In genomic region chr10:77550874-77551273, GRCm38 (mm10) we compare ENCODE assay signal across 14 mouse cellular contexts. TPM values are rescaled to one million over a fixed set of nuclear protein-coding genes. Genes with fewer than 3 reads are reported as not detected.
DNase-seq lines count a peak whose midpoint lies in the region; ATAC-seq and TF ChIP-seq lines count a peak whose summit lies in the region.
"Had no signal": no experiment of that assay in that cellular context is flagged by ENCODE, and none has a peak within 500 bp of the region (broad histone marks: within the 10 kb centered on the region; RNA-seq: fewer than 3 reads in every experiment).

No protein-coding gene starts in this region.

- WGBS in lung, postnatal 0 days = 65% methylated on average over 11 of the region's 11 CpGs
- 78% methylated on average over 11 of the region's 11 CpGs for whole genome bisulfite sequencing in neural tube, embryonic 15.5 days

- intact Hi-C loops in left cerebral cortex, postnatal 4 days (cut with DNase I) = no loop called here
- intact Hi-C loops in left cerebral cortex, adult 2 months (cut with DNase I) = no loop called here

- no peaks in the 10 kb centered on the region for H3K27me3 ChIP-seq in lung, postnatal 0 days (replicated peaks; ENCODE audit: insufficient read depth, low read length)
- no peaks in the 10 kb centered on the region for H3K27me3 ChIP-seq in neural tube, embryonic 15.5 days (replicated peaks)
- H3K27me3 ChIP-seq: forebrain, embryonic 15.5 days; stomach, embryonic 15.5 days had no signal

- H3K36me3 ChIP-seq in lung, postnatal 0 days (ENCODE audit: insufficient read depth, low read length) = no peaks in the 10 kb centered on the region
- no peaks in the 10 kb centered on the region for H3K36me3 ChIP-seq in neural tube, embryonic 15.5 days
- H3K36me3 ChIP-seq: forebrain, embryonic 15.5 days; limb, embryonic 10.5 days; stomach, embryonic 15.5 days had no signal

- no peak overlapping the region for H3K9ac ChIP-seq in lung, postnatal 0 days (replicated peaks; ENCODE audit: low read depth)
- H3K9ac ChIP-seq in neural tube, embryonic 15.5 days (replicated peaks) = no peak overlapping the region
- H3K9ac ChIP-seq: forebrain, embryonic 15.5 days; stomach, embryonic 15.5 days had no signal

- no peak overlapping the region for H3K4me3 ChIP-seq in left cerebral cortex, adult 2 months
- no peak overlapping the region for H3K4me3 ChIP-seq in lung, postnatal 0 days (ENCODE audit: low read depth, low read length)
- H3K4me3 ChIP-seq in neural tube, embryonic 15.5 days (replicated peaks) = no peak overlapping the region
- H3K4me3 ChIP-seq: forebrain, embryonic 15.5 days; limb, embryonic 10.5 days; stomach, embryonic 15.5 days had no signal

- H3K9me3 ChIP-seq in lung, postnatal 0 days (ENCODE audit: low read length) = no peaks in the 10 kb centered on the region
- H3K9me3 ChIP-seq in neural tube, embryonic 15.5 days (replicated peaks) = no peaks in the 10 kb centered on the region
- H3K9me3 ChIP-seq: forebrain, embryonic 15.5 days; G1E; limb, embryonic 10.5 days; stomach, embryonic 15.5 days had no signal

- no peaks in the 10 kb centered on the region for H3K4me1 ChIP-seq in lung, postnatal 0 days (ENCODE audit: insufficient read depth, low read depth, low read length)
- no peaks in the 10 kb centered on the region for H3K4me1 ChIP-seq in neural tube, embryonic 15.5 days
- H3K4me1 ChIP-seq: forebrain, embryonic 15.5 days; limb, embryonic 10.5 days; stomach, embryonic 15.5 days had no signal

- H3K4me2 ChIP-seq in lung, postnatal 0 days (replicated peaks; ENCODE audit: low read depth, low read length) = no peak overlapping the region
- H3K4me2 ChIP-seq in neural tube, embryonic 15.5 days = no peak overlapping the region
- H3K4me2 ChIP-seq: forebrain, embryonic 15.5 days; stomach, embryonic 15.5 days had no signal

- ATAC-seq in lung, postnatal 0 days = peak; percentile 65
- no peak for ATAC-seq in neural tube, embryonic 15.5 days (ENCODE audit: low FRiP score)
- ATAC-seq: forebrain, embryonic 15.5 days had no signal

- TF ChIP-seq EP300 in lung, postnatal 0 days (IDR thresholded peaks at IDR 0.05) = no peak

- H3K27ac ChIP-seq in left cerebral cortex, adult 2 months = no peak overlapping the region
- no peak overlapping the region for H3K27ac ChIP-seq in lung, postnatal 0 days (ENCODE audit: low read length)
- H3K27ac ChIP-seq in neural tube, embryonic 15.5 days (replicated peaks) = no peak overlapping the region
- H3K27ac ChIP-seq: forebrain, embryonic 15.5 days; limb, embryonic 10.5 days; stomach, embryonic 15.5 days had no signal

- peak; percentile 32 for DNase-seq in adrenal gland, adult 2 months
- no peak for DNase-seq in adrenal gland, postnatal 4 days (ENCODE audit: low spot score in 2 of 2)
- peak; percentile 11 for DNase-seq in left cerebral cortex, postnatal 4 days
- no peak for DNase-seq in left cerebral cortex, adult 2 months (ENCODE audit: extremely low spot score in 1 of 2, low spot score in 2 of 2)
- DNase-seq in lung, postnatal 0 days (ENCODE audit: low spot score) = peak; percentile 41
- peak; percentile 34 for DNase-seq in skeletal muscle tissue, adult 2 months (ENCODE audit: low read depth, low spot score)
- no peak for DNase-seq in cerebellum, adult 18-20 months

- TF ChIP-seq CTCF in left cerebral cortex, adult 2 months (IDR thresholded peaks at IDR 0.05) = no peak
- TF ChIP-seq CTCF in lung, postnatal 0 days (IDR thresholded peaks at IDR 0.05) = no peak

RNA-seq across cellular contexts. Expression of gene Itgb2, which starts 20.8 kb away (rescaled TPM):
- 1 to 10 TPM; 9.5 to 9.8 TPM for total RNA-seq in adrenal gland, adult 2 months (2021)
- 5.1 and 7.4 TPM in 2 replicates for polyA plus RNA-seq in adrenal gland, adult 2 months (2012; rRNA removed)
- 1 to 10 TPM; 5.3 to 8.5 TPM for total RNA-seq in adrenal gland, postnatal 4 days (2021)
- 1 to 10 TPM; 1.7 to 2.2 TPM for total RNA-seq in left cerebral cortex, postnatal 4 days (2021)
- total RNA-seq in left cerebral cortex, adult 2 months (2021) = 1 to 10 TPM; 3.0 to 3.5 TPM
- 19.1 and 21.1 TPM in 2 replicates for polyA plus RNA-seq in lung, postnatal 0 days (2015; fragmentation: Nextera tagmentation; extraction: Ambion mirVana)
- 1.0 and 4.8 TPM in 2 replicates for polyA plus RNA-seq in neural tube, embryonic 15.5 days (2015; fragmentation: Nextera tagmentation; extraction: Ambion mirVana)

RNA-seq across cellular contexts. Expression of gene Pttg1ip, which starts 30.6 kb away (rescaled TPM):
- 100 to 1,000 TPM; 174 to 202 TPM for total RNA-seq in adrenal gland, adult 2 months (2021)
- 127 and 165 TPM in 2 replicates for polyA plus RNA-seq in adrenal gland, adult 2 months (2012; rRNA removed)
- 100 to 1,000 TPM; 176 to 186 TPM for total RNA-seq in adrenal gland, postnatal 4 days (2021)
- 10 to 100 TPM; 54.7 to 62.7 TPM for total RNA-seq in left cerebral cortex, postnatal 4 days (2021)
- 10 to 100 TPM; 71.6 to 77.6 TPM for total RNA-seq in left cerebral cortex, adult 2 months (2021)
- polyA plus RNA-seq in lung, postnatal 0 days (2015; fragmentation: Nextera tagmentation; extraction: Ambion mirVana) = 189 and 207 TPM in 2 replicates
- 73.9 and 91.7 TPM in 2 replicates for polyA plus RNA-seq in neural tube, embryonic 15.5 days (2015; fragmentation: Nextera tagmentation; extraction: Ambion mirVana)

RNA-seq across cellular contexts. Expression of gene Fam207a, which starts 35.3 kb away (rescaled TPM):
- total RNA-seq in adrenal gland, adult 2 months (2021) = 10 to 100 TPM; 17.9 to 21.0 TPM
- polyA plus RNA-seq in adrenal gland, adult 2 months (2012; rRNA removed) = 26.4 and 30.5 TPM in 2 replicates
- 10 to 100 TPM; 23.8 to 26.0 TPM for total RNA-seq in adrenal gland, postnatal 4 days (2021)
- 10 to 100 TPM; 29.0 to 30.1 TPM for total RNA-seq in left cerebral cortex, postnatal 4 days (2021)
- total RNA-seq in left cerebral cortex, adult 2 months (2021) = 10 to 100 TPM; 32.6 to 35.7 TPM
- 26.8 and 27.2 TPM in 2 replicates for polyA plus RNA-seq in lung, postnatal 0 days (2015; fragmentation: Nextera tagmentation; extraction: Ambion mirVana)
- polyA plus RNA-seq in neural tube, embryonic 15.5 days (2015; fragmentation: Nextera tagmentation; extraction: Ambion mirVana) = 42.4 and 42.6 TPM in 2 replicates

RNA-seq across cellular contexts. Expression of gene Sumo3, which starts 55.0 kb away (rescaled TPM):
- 100 to 1,000 TPM in 1 of 2 experiments, 10 to 100 TPM in 1; 97.7 to 104 TPM for total RNA-seq in adrenal gland, adult 2 months (2021)
- polyA plus RNA-seq in adrenal gland, adult 2 months (2012; rRNA removed) = 83.8 and 91.1 TPM in 2 replicates
- 100 to 1,000 TPM; 181 to 183 TPM for total RNA-seq in adrenal gland, postnatal 4 days (2021)
- total RNA-seq in left cerebral cortex, postnatal 4 days (2021) = 100 to 1,000 TPM; 175 to 189 TPM
- 100 to 1,000 TPM; 142 to 156 TPM for total RNA-seq in left cerebral cortex, adult 2 months (2021)
- 185 and 209 TPM in 2 replicates for polyA plus RNA-seq in lung, postnatal 0 days (2015; fragmentation: Nextera tagmentation; extraction: Ambion mirVana)
- 275 and 286 TPM in 2 replicates for polyA plus RNA-seq in neural tube, embryonic 15.5 days (2015; fragmentation: Nextera tagmentation; extraction: Ambion mirVana)

RNA-seq across cellular contexts. Expression of gene Gm49325, which starts 55.1 kb away (rescaled TPM):
- 10 to 100 TPM; 27.5 to 28.5 TPM for total RNA-seq in adrenal gland, adult 2 months (2021)
- polyA plus RNA-seq in adrenal gland, adult 2 months (2012; rRNA removed) = not detected in 2 replicates
- 10 to 100 TPM; 18.1 to 27.7 TPM for total RNA-seq in adrenal gland, postnatal 4 days (2021)
- total RNA-seq in left cerebral cortex, postnatal 4 days (2021) = 10 to 100 TPM in 1 of 2 experiments, not detected in 1; 21.0 TPM
- 1 to 10 TPM; 2.0 to 5.3 TPM for total RNA-seq in left cerebral cortex, adult 2 months (2021)
- polyA plus RNA-seq in lung, postnatal 0 days (2015; fragmentation: Nextera tagmentation; extraction: Ambion mirVana) = 4.9 and 6.4 TPM in 2 replicates
- 1.4 and 2.4 TPM in 2 replicates for polyA plus RNA-seq in neural tube, embryonic 15.5 days (2015; fragmentation: Nextera tagmentation; extraction: Ambion mirVana)
- total RNA-seq: G1E; megakaryocyte-erythroid progenitor cell, adult 5-6 weeks had no signal
- polyA plus RNA-seq: G1E; heart, embryonic 14.5 days had no signal

Comparison
In these comparisons a context has a peak if more than half of its experiments do, and no peak if none do; other contexts are left out.
1. DNase-seq: peak in adrenal gland, adult 2 months (single experiment), left cerebral cortex, postnatal 4 days (single experiment), lung, postnatal 0 days (single experiment) and skeletal muscle tissue, adult 2 months (single experiment); none in adrenal gland, postnatal 4 days (0 of 2), left cerebral cortex, adult 2 months (0 of 2) and cerebellum, adult 18-20 months (0 of 2).